Mouse (Mus musculus) spleen, postnatal 10 days (tissue): ENCODE data around the gene Tmem131l.

Experiments
- DNase-seq, 2 experiments: peaks; one replicate each; pipeline ENCODE4 v3.0.0; 2021 to 2022; ENCODE audit warnings: low spot score in 2 of 2

Gene Tmem131l

DNA sequence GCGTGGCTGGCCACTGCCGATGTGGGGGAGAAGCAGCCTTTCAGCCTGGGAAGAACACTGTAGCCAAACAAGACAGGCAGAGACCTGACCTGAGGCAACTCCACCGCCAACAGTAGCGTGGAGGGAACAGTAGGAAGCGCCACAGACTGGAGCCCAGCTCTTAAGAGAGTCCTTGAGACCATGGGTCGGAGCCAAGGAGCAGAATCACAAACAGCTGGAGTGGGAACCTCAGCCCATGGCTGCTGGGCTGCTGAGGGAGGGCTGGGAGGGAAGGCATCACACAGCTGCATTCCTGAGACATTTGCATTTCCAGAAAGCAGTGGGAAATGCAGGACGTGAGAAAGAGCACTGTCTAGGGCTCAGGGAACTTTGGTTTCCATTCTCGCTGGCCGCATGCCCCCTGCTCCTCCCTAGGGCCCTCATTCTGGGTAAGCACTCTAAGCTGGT, 8.8 kb upstream of the Tmem131l start:
- DNase-seq = no peak

- no peak for DNase-seq
Observed at GRCm38 (mm10) chr3:84046206-84046605, 6.2 kb upstream of the Tmem131l start.

DNA sequence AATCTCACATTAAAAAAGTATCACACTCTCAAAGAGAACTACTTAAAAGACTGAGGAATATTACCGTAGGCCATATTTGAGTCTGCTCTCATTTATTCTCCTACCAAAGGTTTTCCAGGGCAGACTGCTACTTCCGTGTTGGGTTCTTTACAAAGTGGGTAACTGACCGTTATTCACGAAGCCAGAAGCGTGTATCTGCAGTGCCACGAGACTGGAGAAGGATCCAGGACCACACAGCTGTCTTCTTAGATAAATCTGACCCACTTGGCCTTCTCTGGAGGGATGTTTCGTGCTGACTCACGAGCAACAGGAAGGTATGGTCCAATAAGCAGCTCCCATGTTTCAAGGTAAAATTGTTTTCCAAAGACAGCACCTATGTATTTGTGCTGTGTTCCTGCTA, 1.8 kb upstream of the Tmem131l start:
- peak; percentile 56 to 73 for DNase-seq

- peak in 1 of 2 experiments; percentile 79 for DNase-seq
Observed at GRCm38 (mm10) chr3:84040476-84041082, 604 bp upstream of the Tmem131l start.

DNA sequence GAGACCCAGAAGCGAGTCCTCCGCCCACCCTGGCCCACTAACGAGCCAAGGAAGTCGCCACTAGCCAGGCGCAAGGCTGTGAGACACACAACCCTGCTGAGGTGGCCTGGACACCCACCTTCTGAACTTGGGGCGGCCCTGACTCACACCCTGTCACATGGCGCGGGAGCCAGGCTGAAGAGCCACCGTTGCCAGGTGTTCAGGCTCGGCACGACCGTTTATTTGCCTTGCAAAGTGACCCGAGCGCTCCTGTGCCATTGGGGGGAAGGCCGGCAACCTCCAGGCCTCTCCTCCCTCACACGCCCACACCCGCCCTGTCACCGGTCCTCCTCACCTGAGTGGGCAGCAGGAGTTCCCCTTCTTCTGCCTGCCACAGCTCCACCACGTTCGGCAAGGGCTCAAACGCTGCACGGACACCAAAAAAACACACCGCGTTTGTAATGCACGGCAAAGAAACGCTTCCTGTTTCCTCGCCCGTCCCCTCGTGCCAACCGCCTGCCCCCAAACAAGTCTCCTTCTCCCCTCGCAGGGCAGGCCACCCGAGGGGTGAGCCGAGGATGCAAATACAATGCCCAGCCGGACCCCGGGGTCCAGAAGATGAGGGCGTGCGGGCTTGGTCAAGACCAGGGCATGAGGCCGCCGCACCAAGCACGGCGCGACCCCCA, 862 bp downstream of the Tmem131l start:
- peak; percentile 78 to 89 for DNase-seq

DNA sequence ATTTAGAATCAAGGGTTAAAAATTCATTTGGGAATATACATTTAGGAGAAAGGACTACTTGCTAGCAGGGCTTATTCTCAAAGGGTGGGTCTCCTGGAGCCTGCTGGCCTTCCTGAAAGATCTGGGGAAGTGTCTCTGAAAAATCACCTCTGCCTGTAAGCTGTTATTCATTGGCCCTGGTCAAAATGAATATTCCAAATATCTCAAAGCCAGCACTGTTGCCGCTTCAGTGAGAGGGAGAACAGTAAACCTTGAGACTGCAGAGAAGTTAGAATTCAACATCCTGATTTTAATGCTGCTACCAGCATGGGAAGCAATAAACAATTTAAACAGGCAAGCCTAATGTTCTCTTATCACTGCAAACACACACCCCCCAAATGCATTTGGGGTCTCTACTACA, 1.8 kb downstream of the Tmem131l start:
- no peak for DNase-seq

DNA sequence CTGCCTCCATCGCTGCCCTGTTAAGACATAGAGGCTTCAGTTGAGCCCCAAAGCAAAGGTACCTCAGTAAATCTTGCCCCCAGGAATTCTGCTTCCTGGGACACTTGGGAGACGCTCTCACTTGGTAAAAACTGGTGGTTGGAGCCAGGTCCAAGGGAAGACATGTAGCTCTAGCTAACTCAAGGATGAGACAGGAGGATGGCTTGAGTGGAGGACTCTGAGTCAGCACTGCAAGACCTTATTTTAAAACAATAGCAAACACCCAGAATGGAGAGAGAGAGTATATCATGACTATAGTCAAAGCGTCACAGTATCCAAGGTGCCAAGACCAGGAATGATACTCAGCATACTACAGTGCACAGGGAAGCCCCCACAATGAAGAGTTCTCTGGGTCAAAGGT, 2.4 kb downstream of the Tmem131l start:
- no peak for DNase-seq

DNA sequence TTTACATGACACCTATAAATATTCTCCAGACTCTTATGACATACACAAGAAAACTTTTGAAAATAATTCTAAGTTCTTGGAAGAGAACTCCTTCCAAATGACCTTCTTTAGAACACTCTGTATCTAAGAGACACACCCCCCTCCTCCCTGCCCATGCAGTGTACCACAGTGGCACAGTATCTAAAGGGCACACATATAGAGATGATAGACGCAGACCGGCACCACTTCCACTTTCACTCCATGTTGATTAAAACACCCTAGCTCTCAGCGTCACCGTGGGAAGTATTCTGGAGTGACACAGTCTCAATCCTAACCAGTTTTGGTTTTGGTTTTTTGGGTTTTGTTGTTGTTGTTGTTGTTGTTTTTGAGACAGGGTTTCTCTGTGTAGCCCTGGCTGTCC, 3.1 kb downstream of the Tmem131l start:
- DNase-seq = peak; percentile 44 to 69

- peak; percentile 43 to 50 for DNase-seq
Observed at GRCm38 (mm10) chr3:84035728-84036364, 4.1 kb downstream of the Tmem131l start.

DNA sequence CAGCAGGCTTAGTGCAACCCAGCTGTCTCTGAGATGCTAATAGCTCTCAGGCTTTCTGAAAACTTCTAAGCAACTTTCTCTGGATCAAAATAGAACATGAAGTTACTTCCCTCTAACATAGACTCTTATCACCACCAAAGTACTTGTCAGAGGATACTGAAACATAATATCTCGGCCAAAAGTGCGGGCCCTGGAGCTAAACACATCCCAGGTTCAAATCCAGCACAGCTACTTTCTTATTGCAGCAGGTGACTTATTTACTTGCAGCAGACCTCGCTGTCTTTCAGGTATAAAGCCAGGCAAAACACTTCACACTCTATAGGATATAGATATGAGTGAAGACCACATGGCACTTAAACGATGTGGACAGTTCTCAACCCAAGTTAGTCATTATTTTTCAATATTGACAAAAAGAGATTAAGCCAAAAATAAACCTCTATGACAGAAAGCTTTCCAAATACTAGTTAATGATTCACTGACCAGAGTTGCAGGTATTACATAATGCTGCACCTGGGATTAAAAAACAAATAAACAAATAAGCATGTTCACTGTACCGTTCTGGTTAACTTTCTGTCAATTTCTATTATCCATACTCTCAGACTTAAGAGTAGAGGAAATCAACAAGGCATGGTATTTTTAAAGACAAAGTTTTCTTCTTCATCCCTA, 5.7 kb downstream of the Tmem131l start:
- no peak for DNase-seq

DNA sequence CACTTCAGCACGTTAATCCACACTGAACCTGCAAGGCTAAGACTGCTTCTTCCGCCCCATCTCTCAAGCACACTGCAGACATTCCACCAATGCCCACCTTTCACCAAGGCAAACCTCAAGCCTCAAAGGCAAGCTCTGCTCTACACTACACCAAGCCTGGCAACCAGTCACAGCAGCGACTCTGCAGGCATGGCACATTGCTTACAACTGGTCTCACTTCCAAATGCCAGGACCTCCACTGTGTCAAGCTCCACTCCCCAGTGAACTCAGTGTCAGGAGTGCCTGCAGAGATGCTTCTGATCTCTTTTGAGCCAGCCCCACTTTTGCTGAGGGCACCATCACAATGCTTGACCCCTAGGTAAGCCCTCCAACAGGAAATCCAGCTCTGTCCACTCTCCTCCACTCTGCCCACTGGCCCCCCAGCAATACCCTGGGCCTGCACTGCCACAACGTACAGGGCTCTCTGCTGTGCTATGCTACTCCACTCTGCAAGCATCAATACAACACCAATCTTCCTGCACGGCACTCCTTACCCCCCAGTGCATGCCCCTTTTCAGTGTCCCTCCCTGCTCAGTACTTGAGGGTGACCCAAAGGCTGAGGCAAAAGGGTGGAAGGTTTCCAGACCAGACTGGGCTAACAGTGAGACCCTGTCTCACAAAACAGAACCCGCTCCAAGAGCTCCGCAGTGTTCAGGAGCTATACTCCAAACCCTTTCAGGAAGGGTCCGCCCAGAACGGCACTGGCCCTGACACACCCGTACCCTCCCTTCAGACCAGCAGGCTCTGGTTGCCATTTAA, 6.8 kb downstream of the Tmem131l start:
- DNase-seq = no peak

DNA sequence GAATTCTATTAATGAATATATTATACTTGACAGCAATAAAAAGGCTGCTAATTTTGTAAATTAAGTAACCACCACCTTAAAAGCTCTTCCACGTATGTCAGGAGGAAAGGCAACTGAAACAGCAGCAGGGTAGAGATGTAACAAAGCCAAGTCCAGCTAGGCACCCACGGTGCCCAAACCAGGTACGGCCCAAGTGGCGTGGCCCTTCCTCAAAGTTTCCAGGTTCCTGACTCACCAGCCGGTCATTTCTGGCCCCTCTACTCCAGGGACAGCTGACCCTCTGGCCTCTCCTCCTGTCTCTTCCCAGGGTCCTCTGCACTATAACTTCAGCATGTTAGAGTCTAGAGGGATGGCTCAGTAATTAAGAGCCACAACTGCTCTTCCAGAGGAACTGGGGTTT, 7.6 kb downstream of the Tmem131l start:
- DNase-seq = no peak

DNA sequence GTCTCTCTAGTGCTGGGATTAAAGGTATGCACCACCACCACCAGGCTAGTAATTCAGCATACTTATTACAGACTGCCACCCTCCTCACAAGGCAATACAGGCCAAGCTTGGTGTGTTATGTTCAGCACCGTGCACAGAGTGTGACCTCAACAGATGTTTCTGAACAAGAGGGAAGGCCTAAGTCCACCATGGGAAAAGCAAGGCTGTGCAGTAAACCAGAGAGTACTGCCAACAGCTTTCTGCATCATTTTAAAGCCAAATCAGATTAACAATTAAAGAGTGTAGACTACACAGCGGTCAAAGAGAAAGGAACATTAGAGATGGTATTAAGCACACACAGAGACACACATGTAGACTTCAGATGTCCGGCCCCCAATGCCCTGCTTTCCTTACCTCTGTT, 8.8 kb downstream of the Tmem131l start:
- no peak for DNase-seq

DNA sequence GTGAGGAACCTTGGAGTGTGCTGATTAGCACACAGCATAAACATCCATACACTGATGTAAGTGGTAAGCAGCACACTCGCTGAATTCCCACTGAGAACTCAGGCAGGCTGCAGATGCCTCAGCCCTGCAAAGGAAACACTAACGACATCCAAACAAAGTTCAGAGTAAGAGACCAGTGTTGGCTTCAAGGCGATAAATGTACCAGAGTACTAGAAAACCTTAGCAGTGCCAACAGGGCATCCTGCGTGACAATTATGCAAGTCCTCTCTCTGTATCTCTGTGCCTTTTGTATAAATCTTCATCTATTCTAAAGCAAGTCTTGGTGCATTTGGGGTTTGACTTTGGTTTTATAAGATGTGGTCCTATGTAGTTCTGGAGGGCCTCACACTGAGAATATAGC, 11.0 kb downstream of the Tmem131l start:
- DNase-seq = no peak

- DNase-seq = no peak
Observed at GRCm38 (mm10) chr3:84027691-84028159, 12.2 kb downstream of the Tmem131l start.

- DNase-seq = no peak
Observed at GRCm38 (mm10) chr3:84024512-84025072, 15.4 kb downstream of the Tmem131l start.

DNA sequence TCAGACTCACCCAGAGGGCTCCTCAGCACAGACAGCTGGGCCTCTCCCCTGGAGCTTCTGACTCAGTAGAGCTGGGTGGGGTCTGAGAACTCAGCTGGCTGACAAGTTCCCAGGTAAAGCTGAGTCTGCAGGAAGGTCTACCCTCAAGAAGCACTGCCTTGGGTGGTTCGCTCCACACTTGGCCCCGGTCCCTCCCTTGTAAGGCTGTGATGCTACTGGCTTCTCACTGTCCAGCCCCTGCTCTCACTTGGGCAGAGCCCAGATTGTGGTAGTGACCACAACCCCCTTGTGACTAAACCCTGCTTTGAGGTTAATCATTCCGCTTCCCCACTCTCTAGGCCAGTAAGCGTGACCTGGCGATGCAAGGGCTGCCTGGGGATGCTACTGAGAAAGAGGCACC, 17.3 kb downstream of the Tmem131l start:
- no peak for DNase-seq

DNA sequence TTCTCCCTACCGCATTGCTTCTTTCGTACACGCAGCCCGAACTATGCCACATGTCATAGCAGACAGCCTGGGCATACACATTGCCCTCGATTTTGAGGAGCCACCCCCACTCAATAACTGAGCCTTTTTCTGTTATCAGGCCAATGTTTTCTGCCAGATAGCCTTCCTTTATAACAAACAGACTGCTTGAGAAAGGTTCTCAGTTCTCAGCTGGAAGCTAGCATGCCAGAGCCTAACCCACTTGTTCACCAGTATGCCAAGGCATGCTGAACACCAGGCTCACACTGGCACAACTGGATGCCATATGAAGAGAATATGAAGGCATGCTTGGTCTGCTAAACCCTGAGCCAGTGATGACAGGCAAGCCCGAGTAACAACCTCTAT, 17.8 kb downstream of the Tmem131l start:
- no peak for DNase-seq

DNA sequence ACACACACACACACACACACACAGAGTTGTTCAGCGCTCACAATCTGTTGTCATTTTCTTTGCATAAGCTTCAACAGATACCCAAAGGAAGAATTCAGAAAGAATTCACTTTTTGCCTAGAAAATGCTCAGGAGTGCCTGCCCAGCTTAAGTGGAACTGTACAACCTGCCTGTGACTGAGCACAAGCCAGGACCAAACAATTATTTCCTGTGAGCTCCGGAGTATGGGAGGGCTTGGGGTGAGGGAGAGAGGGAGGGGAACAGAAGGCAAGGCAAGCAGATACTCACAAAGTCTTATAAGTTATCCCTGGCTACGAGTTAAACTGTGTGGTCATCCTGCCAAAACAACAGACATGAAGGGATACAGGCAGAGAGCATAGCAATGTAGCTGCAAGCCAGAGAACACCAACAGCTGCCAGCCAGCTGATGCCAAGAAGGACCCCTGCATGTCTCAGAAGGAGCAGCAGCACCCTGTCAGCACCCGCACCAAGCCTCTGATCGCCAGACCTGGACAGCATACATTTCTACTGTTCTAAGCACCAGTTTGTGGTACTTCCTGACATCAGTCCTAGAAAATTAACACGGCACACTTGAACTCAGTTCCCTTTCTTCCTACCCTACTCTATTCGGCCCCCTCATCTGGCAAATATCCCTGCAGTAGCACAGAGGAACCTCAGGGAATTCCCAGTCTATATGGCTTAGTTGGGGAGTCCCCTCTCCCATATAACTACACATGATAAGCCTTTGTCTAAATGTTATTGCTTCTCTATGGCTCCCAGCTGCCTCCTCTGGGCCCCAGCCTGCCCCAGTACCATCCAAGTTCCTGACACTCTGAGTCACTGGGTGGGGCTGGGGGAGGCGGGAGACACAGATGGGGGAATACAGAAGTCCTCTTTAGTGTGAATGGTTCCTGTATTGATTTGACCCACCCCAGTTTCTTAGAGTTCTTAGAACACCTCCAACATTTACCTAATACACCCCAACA, 18.5 kb downstream of the Tmem131l start:
- no peak for DNase-seq

DNA sequence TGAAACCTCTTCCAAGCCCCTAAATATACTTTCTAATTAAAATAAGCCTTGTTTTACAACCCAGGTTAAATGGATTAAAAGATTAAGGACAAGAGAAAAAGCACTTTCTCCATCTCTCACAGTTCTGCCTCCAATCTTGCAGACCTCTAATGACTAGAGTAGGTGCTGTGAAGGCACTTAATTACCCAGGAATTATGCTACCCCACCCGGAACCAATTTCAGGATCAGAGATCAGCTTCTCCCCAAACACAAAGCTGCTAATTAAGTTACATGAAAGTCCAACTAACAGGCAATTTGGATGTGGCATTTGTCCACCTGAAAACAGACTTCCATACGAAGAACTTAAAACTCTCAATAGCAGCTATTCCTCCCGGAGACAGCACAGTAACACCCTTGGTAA, 19.4 kb downstream of the Tmem131l start:
- no peak for DNase-seq
